Mouse (Mus musculus) urinary bladder, postnatal 25 days (tissue): ENCODE results near the gene Hs6st3.
A peak's percentile ranks its signal among the peaks of the same experiment; 100 is the strongest.

Source experiments
- DNase-seq: peaks from one replicate; pipeline ENCODE4 v3.0.0; 2022; ENCODE audit warnings: low spot score

Hs6st3 gene

GRCm38 (mm10) chr14:119137906-119138785 lies at the start of gene Hs6st3:
Hs6st3 (plus strand) TSS chr14:119138341.
- DNase-seq, result peak; percentile 5

- DNase-seq, result peak; percentile 71
Observed at GRCm38 (mm10) chr14:119098851-119099569, 39.1 kb upstream of the Hs6st3 start, which contains the start of gene Uggt2. Uggt2 (minus strand) TSS chr14:119099430.

- DNase-seq, result no peak
Observed at GRCm38 (mm10) chr14:119099570-119099891, 38.6 kb upstream of the Hs6st3 start.

DNA sequence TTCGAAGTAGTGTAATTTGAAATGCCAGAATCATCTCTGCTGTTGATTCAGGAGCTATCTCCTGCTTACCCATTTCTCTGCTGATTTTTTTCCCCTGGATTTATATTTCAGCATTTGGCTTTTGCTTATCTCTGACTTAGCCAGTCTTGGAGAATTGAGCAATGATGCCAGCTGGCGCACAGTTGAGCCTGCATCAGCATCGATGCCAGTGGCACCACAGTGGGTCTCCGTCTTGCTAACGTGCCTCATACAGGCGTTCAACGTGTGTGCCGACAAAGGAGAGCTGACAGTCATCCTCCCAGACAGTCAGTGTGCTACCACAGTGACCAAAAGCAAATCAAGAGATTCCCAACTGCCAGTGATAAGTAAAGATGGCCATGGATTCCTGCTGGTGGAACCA lies 30.6 kb upstream of the Hs6st3 start:
- no peak for DNase-seq

DNA sequence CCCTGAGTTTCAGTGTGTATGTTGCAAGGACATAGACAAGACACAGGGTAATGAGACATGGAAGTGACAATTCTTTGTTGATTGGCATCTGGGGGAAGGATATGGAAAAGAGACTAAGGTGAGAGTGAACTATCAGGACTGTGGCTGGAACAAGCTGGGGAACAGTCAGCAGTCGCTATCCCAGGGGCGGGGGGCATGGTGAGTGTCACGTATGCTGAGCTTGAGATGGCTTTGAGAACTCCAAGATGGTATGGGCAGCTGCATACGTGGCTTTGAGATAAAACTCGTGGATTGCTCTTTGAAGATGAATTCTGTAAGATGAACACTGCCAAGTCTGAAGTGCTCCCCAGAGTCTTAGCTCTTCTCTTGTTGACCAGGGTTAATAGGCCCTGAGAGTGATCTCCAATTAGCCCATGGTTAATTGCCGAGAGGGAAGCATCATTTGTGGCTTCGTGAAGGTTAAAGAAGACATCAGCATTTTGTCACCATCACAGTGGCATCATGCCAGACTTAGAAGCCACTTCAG lies 29.3 kb upstream of the Hs6st3 start:
- no peak for DNase-seq

DNA sequence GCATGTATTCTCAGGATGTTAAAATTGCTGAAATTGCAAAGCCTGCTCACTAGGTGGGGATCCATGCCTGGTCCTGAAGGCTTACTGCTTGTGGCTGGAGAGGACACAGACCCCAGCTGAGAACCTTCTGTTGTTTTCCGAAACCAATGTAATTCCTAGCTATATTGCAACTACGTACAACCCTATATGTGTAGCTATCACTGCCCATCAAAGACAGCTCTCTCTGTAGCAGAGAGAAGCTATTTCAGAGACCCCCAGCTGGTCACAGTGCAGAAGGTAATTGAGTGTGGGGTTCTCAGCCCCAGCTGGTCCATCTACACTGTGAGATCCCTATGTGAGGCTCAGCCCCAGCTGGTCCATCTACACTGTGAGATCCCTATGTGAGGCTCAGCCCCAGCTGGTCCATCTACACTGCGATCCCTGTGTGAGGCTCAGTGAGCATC lies 28.3 kb upstream of the Hs6st3 start:
- no peak for DNase-seq

DNA sequence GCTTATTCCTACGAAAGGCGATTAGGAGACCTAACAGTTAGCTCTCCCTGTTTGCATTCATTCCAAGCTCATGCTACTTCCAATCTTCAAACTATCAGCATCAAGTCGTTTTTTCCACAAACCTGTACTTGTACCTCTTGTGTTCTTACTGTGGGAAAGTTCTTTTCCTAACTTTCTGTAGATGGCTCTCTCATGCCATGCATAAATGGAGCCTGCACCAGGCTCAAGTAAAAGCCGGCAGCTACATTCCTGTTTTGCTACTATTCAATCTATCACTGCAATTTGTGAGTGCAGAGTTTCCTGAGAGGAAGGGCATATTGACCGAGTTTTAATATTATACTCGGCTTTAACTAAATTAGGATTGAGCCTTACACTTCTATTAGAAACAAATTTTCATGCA lies 25.6 kb upstream of the Hs6st3 start:
- no peak for DNase-seq

DNA sequence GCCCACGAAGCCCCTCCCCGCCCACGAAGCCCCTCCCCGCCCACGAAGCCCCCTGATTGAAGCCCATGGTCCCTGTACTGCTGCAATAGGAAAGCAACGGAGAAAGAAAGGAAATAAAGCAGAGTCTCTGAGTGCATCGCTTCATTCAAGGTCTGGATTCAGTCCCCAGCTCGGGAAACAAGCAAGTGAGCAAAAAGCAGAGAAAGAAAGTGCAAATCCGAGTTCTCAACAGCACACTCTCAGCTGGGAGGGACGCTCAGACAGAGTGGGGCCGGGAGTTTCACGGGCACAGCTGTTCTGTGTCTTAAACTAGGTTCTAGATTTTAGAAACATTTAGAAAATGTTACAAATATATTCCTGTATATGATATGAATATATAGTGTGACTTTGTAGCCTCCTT lies 14.6 kb upstream of the Hs6st3 start:
- no peak for DNase-seq

DNA sequence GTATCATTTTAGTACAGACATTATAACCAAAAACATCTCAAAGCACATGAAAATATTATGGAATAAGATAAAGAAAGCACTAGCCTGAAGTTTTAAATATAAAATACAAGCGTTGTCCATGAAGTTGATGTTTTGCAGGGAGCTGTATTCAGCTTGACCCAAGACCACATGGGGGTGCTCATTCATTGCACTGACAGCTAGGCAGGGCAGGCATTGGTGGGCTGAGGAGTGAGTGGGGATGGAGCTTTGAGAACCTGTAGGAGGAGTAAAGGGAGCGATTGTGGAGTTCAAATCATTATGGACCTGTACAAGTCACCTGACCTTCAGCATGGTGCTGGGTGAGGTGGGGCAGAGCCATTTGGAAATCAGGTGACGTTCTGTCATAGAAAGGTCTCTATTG lies 14.1 kb upstream of the Hs6st3 start:
- no peak for DNase-seq

GRCm38 (mm10) chr14:119125840-119126239 lies 12.3 kb upstream of the Hs6st3 start:
- no peak for DNase-seq

DNA sequence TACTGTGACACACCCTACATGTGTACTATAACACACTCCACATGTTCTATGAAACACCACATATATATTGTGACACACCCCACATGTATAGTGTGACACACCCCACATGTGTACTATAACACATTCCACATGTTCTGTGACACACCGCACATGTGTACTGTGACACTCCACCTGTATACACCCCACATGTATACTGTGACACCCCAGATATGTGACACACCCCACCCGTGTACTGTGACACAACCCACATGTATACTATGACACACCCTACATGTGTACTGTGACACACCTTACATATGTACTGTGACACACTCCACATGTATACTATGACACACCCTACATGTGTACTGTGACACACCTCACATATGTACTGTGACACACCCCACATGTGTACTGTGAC lies 10.8 kb upstream of the Hs6st3 start:
- DNase-seq, result no peak

- peak; percentile 31 for DNase-seq
Observed at GRCm38 (mm10) chr14:119137512-119137905, 632 bp upstream of the Hs6st3 start.

- no peak for DNase-seq
Observed at GRCm38 (mm10) chr14:119138786-119139100, 602 bp downstream of the Hs6st3 start.

- no peak for DNase-seq
Observed at GRCm38 (mm10) chr14:119139381-119139950, 1.3 kb downstream of the Hs6st3 start.

DNA sequence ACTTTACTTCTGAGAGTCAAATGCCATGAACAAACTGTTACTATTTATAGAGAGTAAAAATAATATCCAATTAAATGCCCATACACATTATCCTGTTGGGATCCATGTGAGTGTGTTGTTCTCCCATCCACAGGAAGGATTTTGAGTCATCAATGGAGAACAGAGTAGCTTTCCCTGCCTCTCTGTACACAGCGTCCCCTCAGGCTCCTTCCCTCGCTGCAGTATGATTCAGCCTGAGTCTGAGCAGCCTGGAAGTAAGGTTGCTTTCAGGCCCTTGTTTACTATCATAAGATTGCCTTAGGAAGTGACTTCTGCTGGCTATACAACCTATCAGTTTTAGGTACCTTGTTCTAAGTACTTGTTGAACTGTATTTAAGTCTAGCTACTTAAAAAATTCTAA lies 14.9 kb downstream of the Hs6st3 start:
- DNase-seq, result no peak

- DNase-seq, result no peak
Observed at GRCm38 (mm10) chr14:119193905-119194304, 55.8 kb downstream of the Hs6st3 start.

- no peak for DNase-seq
Observed at GRCm38 (mm10) chr14:119203508-119203907, 65.4 kb downstream of the Hs6st3 start.

DNA sequence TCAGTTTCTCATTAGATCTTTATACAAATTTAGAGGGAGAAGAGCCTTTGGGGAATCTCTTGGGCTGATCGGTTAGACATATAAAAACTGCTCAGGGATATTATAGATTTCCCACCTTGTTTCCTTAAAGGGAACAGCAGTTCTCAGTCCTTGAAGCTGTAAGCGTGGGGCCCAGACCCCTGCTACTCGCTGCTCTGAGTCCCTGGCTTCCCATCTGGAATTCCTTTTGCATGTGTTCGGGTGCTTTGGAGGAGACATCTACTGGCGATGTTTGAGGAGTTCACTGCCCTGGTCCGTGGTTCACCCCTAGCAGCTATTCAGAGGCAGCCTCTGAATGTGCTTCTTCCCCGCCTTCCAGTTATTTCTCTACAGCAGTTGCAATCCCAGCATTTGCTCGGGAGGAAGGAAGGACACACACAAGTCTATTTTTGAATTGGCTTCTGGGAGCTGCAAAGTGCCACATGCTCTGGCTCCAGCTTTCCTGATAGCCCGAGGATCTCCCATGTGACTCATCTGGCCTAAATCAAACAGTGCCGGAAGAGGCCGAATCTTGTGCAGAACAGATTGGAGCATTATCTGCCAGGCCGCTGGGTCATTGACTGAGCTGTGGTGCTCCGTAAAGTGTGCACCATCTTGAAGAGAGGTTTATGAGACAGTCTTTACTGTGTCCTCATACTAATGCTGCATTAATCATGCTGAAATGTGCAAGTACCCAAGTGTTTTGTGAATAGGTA lies 77.6 kb downstream of the Hs6st3 start:
- DNase-seq, result no peak

- DNase-seq, result no peak
Observed at GRCm38 (mm10) chr14:119227709-119228338, 89.7 kb downstream of the Hs6st3 start.

DNA sequence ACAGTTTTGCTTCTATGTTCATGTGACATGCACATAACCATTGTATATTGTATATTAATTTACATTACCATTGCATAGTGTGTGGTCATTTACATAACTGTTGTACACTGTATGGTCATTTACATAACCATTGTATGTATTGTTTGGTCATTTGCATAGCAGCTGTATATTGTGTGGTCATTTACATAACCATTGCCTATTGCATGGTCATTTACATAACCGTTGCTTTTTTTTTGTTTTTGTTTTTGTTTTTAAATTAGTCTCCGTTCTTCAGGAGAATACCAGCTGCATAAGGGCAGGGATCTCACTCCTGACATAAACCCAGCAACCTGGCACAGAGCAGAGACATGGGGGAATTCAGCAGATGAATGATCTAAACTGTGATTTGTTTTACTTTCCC lies 95.5 kb downstream of the Hs6st3 start:
- DNase-seq, result no peak

GRCm38 (mm10) chr14:119247131-119247530 lies 109.0 kb downstream of the Hs6st3 start:
- DNase-seq, result no peak
